ENCODE assay signal across 15 mouse cellular contexts in the genomic region with DNA sequence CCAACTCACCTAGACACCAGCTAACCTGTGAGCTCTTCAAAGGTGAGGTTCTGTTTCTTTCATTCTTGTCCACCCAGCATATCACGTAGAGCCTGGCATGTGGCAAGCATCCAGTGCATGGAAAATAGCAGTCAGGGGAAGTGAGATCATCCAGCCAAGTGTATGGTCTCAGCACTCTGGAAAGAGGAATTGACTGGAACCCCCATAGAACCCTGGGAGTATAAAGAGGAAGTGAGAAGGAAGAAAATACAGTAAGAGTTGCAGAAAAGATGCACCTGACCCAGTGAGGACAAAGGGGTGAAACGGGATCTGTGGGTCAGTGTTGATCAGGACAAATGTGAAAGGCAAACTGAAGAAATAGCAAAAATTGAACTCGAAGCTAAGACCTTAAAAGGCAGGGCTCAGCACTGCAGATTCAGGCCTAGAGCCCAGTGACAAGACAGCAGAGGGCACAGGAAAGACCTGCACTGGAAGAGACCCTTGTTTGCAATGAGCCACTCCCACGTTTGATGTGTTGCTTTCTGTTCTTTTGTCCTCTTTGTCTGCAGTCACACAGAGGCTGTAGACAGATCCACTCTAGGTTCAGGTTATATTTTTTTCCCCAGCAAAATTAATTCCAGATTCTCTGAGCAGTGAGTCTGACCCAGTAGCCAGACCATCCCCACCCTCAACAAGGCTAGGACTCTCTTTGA.
DNase-seq lines count a peak whose midpoint lies in the region; ATAC-seq and TF ChIP-seq lines count a peak whose summit lies in the region.
"Had no signal": no experiment of that assay in that cellular context is flagged by ENCODE, and none has a peak within 500 bp of the region (broad histone marks: within the 10 kb centered on the region; RNA-seq: fewer than 3 reads in every experiment).

No protein-coding gene starts in this region.

- H3K4me1 ChIP-seq in liver, adult 2 months (ENCODE audit: control insufficient read depth, insufficient read depth, low read length), result peaks cover 1% of the 10 kb centered on the region; the same call in 1 of the 2 replicates
- no peaks in the 10 kb centered on the region for H3K4me1 ChIP-seq in liver, embryonic 11.5 days (replicated peaks; ENCODE audit: control insufficient read depth, insufficient read depth, low read length)
- H3K4me1 ChIP-seq: lung, embryonic 15.5 days had no signal

- H3K9me3 ChIP-seq in liver, embryonic 11.5 days (ENCODE audit: control insufficient read depth, low read length), result no peaks in the 10 kb centered on the region
- H3K9me3 ChIP-seq: forebrain, embryonic 12.5 days; lung, embryonic 15.5 days had no signal

- TF ChIP-seq POLR2A in liver, adult 2 months (IDR thresholded peaks at IDR 0.05; ENCODE audit: extremely low read depth, insufficient read depth, low read length), result no peak

- 65% methylated on average over 4 of the region's 4 CpGs for WGBS in liver, adult 2 months
- WGBS in liver, embryonic 11.5 days, result 51% methylated on average over 4 of the region's 4 CpGs

- H3K9ac ChIP-seq in liver, adult 2 months (ENCODE audit: low read depth, low read length), result no peak overlapping the region
- no peak overlapping the region for H3K9ac ChIP-seq in liver, embryonic 11.5 days (ENCODE audit: low read depth, low read length)
- H3K9ac ChIP-seq: forebrain, embryonic 12.5 days; lung, embryonic 15.5 days had no signal

- H3K27me3 ChIP-seq in liver, adult 2 months (ENCODE audit: control insufficient read depth, insufficient read depth, low read length), result no peaks in the 10 kb centered on the region
- no peaks in the 10 kb centered on the region for H3K27me3 ChIP-seq in liver, embryonic 11.5 days (replicated peaks; ENCODE audit: control insufficient read depth, insufficient read depth, low read length)
- H3K27me3 ChIP-seq: forebrain, embryonic 12.5 days; lung, embryonic 15.5 days; Patski had no signal

- peak; percentile 31 for DNase-seq in liver, adult 2 months (ENCODE audit: extremely low read depth, low read depth, low spot score)
- DNase-seq in liver, embryonic 11.5 days (ENCODE audit: low spot score), result no peak
- DNase-seq in ES-CJ7 (ENCODE audit: low read depth, low spot score), result peak; percentile 55
- DNase-seq in c-Kit-positive CD71-negative TER-119-negative erythroid progenitor cells, embryonic 14.5 days (ENCODE audit: low read depth), result peak; percentile 30
- DNase-seq in layer of hippocampus, adult 11-12 months (ENCODE audit: low spot score), result no peak
- no peak for DNase-seq in right cerebral cortex, postnatal 14 days
- DNase-seq: adrenal gland, postnatal 25 days; cerebellum, postnatal 25 days; kidney, adult 11 months; right cerebral cortex, adult 18-20 months had no signal

- no peak overlapping the region for H3K27ac ChIP-seq in liver, adult 2 months (replicated peaks; ENCODE audit: insufficient read depth, low read depth, low read length)
- no peak overlapping the region for H3K27ac ChIP-seq in liver, embryonic 11.5 days (ENCODE audit: low read depth, low read length)
- H3K27ac ChIP-seq: forebrain, embryonic 12.5 days; left cerebral cortex, adult 2 months; lung, embryonic 15.5 days had no signal

- H3K79me2 ChIP-seq in liver, adult 2 months (ENCODE audit: control insufficient read depth, insufficient read depth, low read length), result no peaks in the 10 kb centered on the region

- no peak overlapping the region for H3K4me2 ChIP-seq in liver, embryonic 11.5 days
- H3K4me2 ChIP-seq: forebrain, embryonic 12.5 days; lung, embryonic 15.5 days had no signal

- ATAC-seq in liver, embryonic 11.5 days (replicated peaks; ENCODE audit: low FRiP score), result no peak
- ATAC-seq in megakaryocyte, adult 5-6 weeks (ENCODE audit: poor library complexity, severe bottlenecking), result peak; percentile 97
- ATAC-seq: Patski had no signal

- no peak overlapping the region for H3K4me3 ChIP-seq in liver, adult 2 months (ENCODE audit: insufficient read depth, low read depth, low read length)
- H3K4me3 ChIP-seq in liver, embryonic 11.5 days (ENCODE audit: low read depth, low read length), result no peak overlapping the region
- H3K4me3 ChIP-seq: forebrain, embryonic 12.5 days; left cerebral cortex, adult 2 months; lung, embryonic 15.5 days had no signal

- no peaks in the 10 kb centered on the region for H3K36me3 ChIP-seq in liver, adult 2 months (ENCODE audit: control insufficient read depth, insufficient read depth, low read length)
- no peaks in the 10 kb centered on the region for H3K36me3 ChIP-seq in liver, embryonic 11.5 days (ENCODE audit: control insufficient read depth, insufficient read depth, low read length)
- H3K36me3 ChIP-seq: forebrain, embryonic 12.5 days; lung, embryonic 15.5 days had no signal

- TF ChIP-seq CTCF in liver, adult 2 months (IDR thresholded peaks at IDR 0.05; ENCODE audit: low read depth, low read length), result no peak

Comparison
In these comparisons a context has a peak if more than half of its experiments do, and no peak if none do; other contexts are left out.
1. DNase-seq: peak in liver, adult 2 months (single experiment), ES-CJ7 (single experiment) and c-Kit-positive CD71-negative TER-119-negative erythroid progenitor cells, embryonic 14.5 days (single experiment); none in liver, embryonic 11.5 days (single experiment), layer of hippocampus, adult 11-12 months (single experiment) and right cerebral cortex, postnatal 14 days (single experiment).